Mouse (Mus musculus) MEL (cell line): ENCODE measurements around the gene Fa2h.

Experiments used
- MAZ ChIP-seq: IDR thresholded peaks from 2 replicates; pipeline ENCODE4 v1.6.1; 2012; ENCODE audit warnings: low read depth, mild to moderate bottlenecking, inconsistent platforms, low read length, improper control_type of control experiment
- POLR2A ChIP-seq, 2 experiments: IDR thresholded peaks; 2 replicates each; pipeline ENCODE4 v1.6.1; 2011 to 2012; ENCODE audit warnings: low read length in 2 of 2, mild to moderate bottlenecking in 2 of 2, control low read depth in 1 of 2, improper control_type of control experiment in 1 of 2, low read depth in 1 of 2, moderate library complexity in 1 of 2; ENCODE audit not compliant: control insufficient read depth in 1 of 2, insufficient read depth in 1 of 2, poor library complexity in 1 of 2

DNA sequence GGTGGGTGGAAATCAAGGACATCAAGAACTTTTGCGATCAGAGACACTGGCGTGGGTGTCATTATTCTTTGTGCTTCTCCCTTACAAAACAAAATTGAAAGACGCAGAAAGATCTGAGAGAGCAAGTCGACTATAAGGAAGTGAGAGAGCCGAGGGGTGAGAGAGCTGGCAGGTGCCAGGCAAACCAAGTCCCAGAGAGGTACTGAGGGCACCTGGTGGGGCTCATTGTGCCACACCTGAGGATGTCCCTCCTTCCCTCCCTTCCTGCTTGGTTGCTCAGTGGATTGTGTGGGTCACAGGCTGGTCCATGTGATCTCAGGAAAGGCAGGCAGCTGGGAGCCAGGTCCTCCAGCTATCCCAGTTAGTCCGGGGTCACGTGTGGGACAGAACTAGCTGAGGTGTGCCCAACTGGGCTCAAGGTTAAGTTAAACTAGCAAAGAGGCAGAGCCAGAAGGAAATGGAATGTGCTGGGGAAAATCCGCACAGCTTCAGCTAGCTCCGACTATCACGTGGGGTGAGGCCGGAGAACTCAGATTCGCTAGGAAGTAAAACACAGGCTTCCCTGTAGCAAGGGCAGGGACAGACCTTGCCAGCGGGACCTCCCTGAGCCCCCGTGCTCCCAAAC, 26.9 kb downstream of the Fa2h start:
- TF ChIP-seq POLR2A (IDR thresholded peaks at IDR 0.05; ENCODE audit: control insufficient read depth in 1 of 2, insufficient read depth in 1 of 2, low read depth in 1 of 2, low read length in 2 of 2, poor library complexity in 1 of 2): no peak
- TF ChIP-seq MAZ: no peak
